Mouse (Mus musculus) midbrain, postnatal 0 days (tissue): ENCODE measurements around the gene Mre11a. TPM values are rescaled to one million over a fixed set of nuclear protein-coding genes. Genes with fewer than 3 reads are reported as not detected.
A peak's percentile ranks its signal among the peaks of the same experiment; 100 is the strongest.

Source experiments
- ATAC-seq: fragments of 200-750 bp; cut with Nextera tagmentation; 2 replicates; pipeline ENCODE4 v1.8.0; 2017; ENCODE audit warnings: moderate number of reproducible peaks, mild to moderate bottlenecking, moderate TSS enrichment, moderate library complexity; ENCODE audit not compliant: low FRiP score
- DNase-seq: peaks from one replicate; pipeline ENCODE4 v3.0.0-alpha.2; 2015; ENCODE audit warnings: low spot score
- H3K27ac ChIP-seq: fragments of 300-500 bp; sonication (generic); 2 replicates; pipeline ENCODE4 v1.5.1; 2014; ENCODE audit warnings: low read depth, mild to moderate bottlenecking, low read length, mixed read lengths
- H3K27me3 ChIP-seq: fragments of 300-500 bp; sonication (generic); 2 replicates; pipeline ENCODE4 v1.6.1; 2014; ENCODE audit warnings: low read length, control low read depth, mixed read lengths; ENCODE audit not compliant: insufficient read depth
- H3K36me3 ChIP-seq: fragments of 300-500 bp; sonication (generic); 2 replicates; pipeline ENCODE4 v1.6.1; 2014; ENCODE audit warnings: low read length, control low read depth, mixed read lengths; ENCODE audit not compliant: insufficient read depth
- H3K4me1 ChIP-seq: fragments of 300-500 bp; sonication (generic); 2 replicates; pipeline ENCODE4 v1.6.1; 2014; ENCODE audit warnings: mild to moderate bottlenecking, control low read depth, antibody characterized with exemption, low read length, mixed read lengths; ENCODE audit not compliant: insufficient read depth
- H3K4me2 ChIP-seq: fragments of 300-500 bp; sonication (generic); 2 replicates; pipeline ENCODE4 v1.6.1; 2014; ENCODE audit warnings: low read depth, mild to moderate bottlenecking, low read length, mixed read lengths; ENCODE audit not compliant: poor library complexity, severe bottlenecking
- H3K4me3 ChIP-seq: fragments of 300-500 bp; sonication (generic); 2 replicates; pipeline ENCODE4 v1.5.1; 2014; ENCODE audit warnings: low read depth, mild to moderate bottlenecking, low read length, moderate library complexity
- H3K9ac ChIP-seq: fragments of 300-500 bp; sonication (generic); replicated peaks from 2 replicates; pipeline ENCODE4 v1.6.1; 2014; ENCODE audit warnings: mild to moderate bottlenecking, low read length, moderate library complexity, mixed read lengths; ENCODE audit not compliant: poor library complexity, severe bottlenecking
- H3K9me3 ChIP-seq: fragments of 300-500 bp; sonication (generic); 2 replicates; pipeline ENCODE4 v1.6.1; 2016; ENCODE audit warnings: low read length, control low read depth
- CTCF ChIP-seq: IDR thresholded peaks from 2 replicates; pipeline ENCODE4 v1.5.1; 2016; ENCODE audit warnings: antibody characterized with exemption, mild to moderate bottlenecking
- WGBS: fragments of 180-500 bp; shearing (Covaris S2); extraction: QIAGEN DNeasy Blood & Tissue Kit; methylation state at CpG from one replicate; pipeline ENCODE4 v1.1.7; 2014; 5-methylcytosine and 5-hydroxymethylcytosine counted together
- polyA plus RNA-seq: library from polyadenylated mRNA; unstranded; fragments of >200 nt; fragmentation: Nextera tagmentation; extraction: Ambion mirVana; gene quantifications from 2 replicates; pipeline ENCODE4 v1.2.1, GENCODE M21; 2015
- total RNA-seq: library from RNA; depleted of rRNA; stranded (reverse); fragments of >200 nt; gene quantifications from 2 replicates; pipeline ENCODE4 v1.2.3, GENCODE M21; 2014

Mre11a gene
- total and polyA plus RNA-seq, 2 experiments from 2014 or later = 6.7 to 7.2 TPM

DNA sequence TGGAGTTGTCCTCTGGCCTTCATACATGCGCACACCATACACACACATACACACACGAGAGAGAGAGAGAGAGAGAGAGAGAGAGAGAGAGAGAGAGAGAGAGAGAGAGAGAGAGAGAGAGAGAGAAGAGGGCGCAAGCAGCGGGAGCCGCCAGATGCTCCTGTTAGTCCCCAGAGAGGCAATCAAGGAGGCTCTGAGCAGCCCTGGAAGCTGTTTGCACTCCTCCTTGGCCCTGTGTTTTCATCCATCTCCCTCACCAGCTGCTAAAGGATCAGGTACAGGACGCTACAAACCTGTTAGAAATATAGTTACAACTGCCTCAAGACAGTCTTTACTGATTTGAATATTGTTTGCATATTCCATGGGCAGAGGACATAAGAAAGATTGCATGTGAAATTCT is 14.6 kb upstream of the Mre11a start:
- no peaks in the 10 kb centered on the region for H3K9me3 ChIP-seq
- TF ChIP-seq CTCF = no peak
- H3K4me3 ChIP-seq = no peak overlapping the region
- ATAC-seq = no peak
- H3K9ac ChIP-seq = no peak overlapping the region
- H3K27ac ChIP-seq = no peak overlapping the region
- no peaks in the 10 kb centered on the region for H3K27me3 ChIP-seq
- no peak for DNase-seq
- no peaks in the 10 kb centered on the region for H3K36me3 ChIP-seq
- 0 out of 2 replicates have a peak, but pooled peaks cover 6% of the 10 kb centered on the region for H3K4me1 ChIP-seq
- WGBS = 57% methylated on average over 5 of the region's 6 CpGs
- H3K4me2 ChIP-seq = no peak overlapping the region

DNA sequence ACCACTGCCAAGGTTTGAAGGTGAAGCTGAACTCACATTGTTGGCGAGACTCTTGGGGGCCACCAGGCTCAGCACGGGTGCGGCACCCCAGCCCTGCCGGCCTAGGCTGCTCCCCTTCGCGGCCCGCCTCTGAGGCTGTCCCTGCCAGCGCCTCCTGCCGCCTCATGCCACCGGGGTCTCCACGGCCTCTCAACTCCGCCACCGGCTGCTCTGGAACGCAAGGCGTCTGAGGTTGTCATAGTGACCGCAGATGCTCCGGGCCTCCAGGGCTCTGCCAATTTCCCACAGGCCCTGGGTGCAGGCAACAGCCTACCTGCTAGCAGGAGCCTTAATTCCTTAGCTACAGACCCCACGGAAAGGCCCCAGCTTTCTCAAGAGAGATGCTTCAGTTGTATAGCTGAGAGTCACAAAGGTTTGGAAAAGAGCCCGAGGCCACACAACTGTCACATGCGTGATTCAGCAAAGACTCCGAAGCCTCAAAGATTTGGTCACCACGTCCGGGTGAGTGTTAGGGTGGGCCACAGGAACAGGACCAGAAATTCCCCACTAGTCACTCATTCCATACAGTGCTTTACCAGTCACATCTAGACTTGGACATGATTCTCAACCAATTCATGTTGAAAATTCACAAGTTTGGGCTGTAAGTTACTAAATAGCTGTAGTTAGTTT is 13.5 kb upstream of the Mre11a start, which contains the start of gene 1700012B09Rik:
Gene 1700012B09Rik, minus strand, starts transcription at position 228 of the 669 bp plus-strand sequence.
- 13% methylated on average over 23 of the region's 23 CpGs for WGBS
- Histone ChIP-seq H3K27ac (no peak within 1 kb of the TSS), H3K4me3 (0 out of 2 replicates have a peak within 1 kb of the TSS, but pooled peaks have one; percentile 8), H3K27me3 (no peaks in the 10 kb centered on the region), H3K9me3 (no peaks in the 10 kb centered on the region), H3K4me1 (0 out of 2 replicates have a peak, but pooled peaks cover 6% of the 10 kb centered on the region), H3K36me3 (no peaks in the 10 kb centered on the region), H3K9ac (no peak within 1 kb of the TSS), H3K4me2 (peak within 1 kb of the TSS; percentile 39)
- ATAC-seq = peak; percentile 63
- DNase-seq = peak; percentile 5
- TF ChIP-seq CTCF = no peak

- H3K4me3 ChIP-seq = no peak overlapping the region
- 0 out of 2 replicates have a peak, but pooled peaks cover 6% of the 10 kb centered on the region for H3K4me1 ChIP-seq
- DNase-seq (no peak), ATAC-seq (no peak)
- no peaks in the 10 kb centered on the region for H3K9me3 ChIP-seq
- H3K4me2 ChIP-seq = no peak overlapping the region
- H3K9ac ChIP-seq = no peak overlapping the region
- H3K27ac ChIP-seq = no peak overlapping the region
- no peaks in the 10 kb centered on the region for H3K36me3 ChIP-seq
- WGBS = 85% methylated on average over 2 of the region's 2 CpGs
- no peaks in the 10 kb centered on the region for H3K27me3 ChIP-seq
- no peak for TF ChIP-seq CTCF
Measured at GRCm38 (mm10) chr9:14772074-14772473, 12.4 kb upstream of the Mre11a start.

GRCm38 (mm10) chr9:14773813-14774212 is 10.6 kb upstream of the Mre11a start:
- Histone ChIP-seq H3K4me3 (no peak overlapping the region), H3K4me2 (no peak overlapping the region), H3K9ac (no peak overlapping the region), H3K4me1 (0 out of 2 replicates have a peak, but pooled peaks cover 6% of the 10 kb centered on the region), H3K9me3 (no peaks in the 10 kb centered on the region), H3K27ac (no peak overlapping the region), H3K36me3 (no peaks in the 10 kb centered on the region), H3K27me3 (no peaks in the 10 kb centered on the region)
- DNase-seq (peak; percentile 15), ATAC-seq (no peak)
- 53% methylated on average over 2 of the region's 2 CpGs for WGBS
- peak; percentile 66 for TF ChIP-seq CTCF

DNA sequence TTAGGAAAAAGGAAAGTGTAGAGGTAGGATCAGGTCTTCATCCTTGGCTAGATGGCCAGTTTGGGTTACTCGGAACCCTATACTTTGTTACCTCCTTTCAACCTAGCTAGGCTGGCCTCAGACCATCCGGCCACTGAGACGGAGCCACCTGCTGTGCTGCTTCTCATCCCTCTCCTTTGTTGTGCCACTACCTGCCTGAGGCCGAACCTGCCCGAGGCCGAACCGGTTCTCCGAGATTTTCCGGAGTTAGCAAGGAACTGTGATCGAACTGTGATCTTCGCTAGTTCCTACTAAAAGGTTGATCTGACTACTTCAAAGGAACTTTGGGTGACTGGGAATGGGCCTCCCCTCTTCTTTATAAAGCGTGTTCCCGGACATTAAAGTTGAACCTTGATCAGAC is 6.1 kb upstream of the Mre11a start:
- ATAC-seq (no peak), DNase-seq (no peak)
- Histone ChIP-seq H3K4me1 (no peaks in the 10 kb centered on the region), H3K27ac (no peak overlapping the region), H3K4me3 (no peak overlapping the region), H3K9me3 (no peaks in the 10 kb centered on the region), H3K4me2 (no peak overlapping the region), H3K36me3 (peaks cover 10% of the 10 kb centered on the region), H3K9ac (no peak overlapping the region), H3K27me3 (no peaks in the 10 kb centered on the region)
- WGBS = 49% methylated on average over 13 of the region's 13 CpGs
- no peak for TF ChIP-seq CTCF

- no peak for ATAC-seq
- H3K9me3 ChIP-seq = no peaks in the 10 kb centered on the region
Measured at GRCm38 (mm10) chr9:14787356-14787755, 2.9 kb downstream of the Mre11a start.

More at GRCm38 (mm10) chr9:14787356-14787755, 2.9 kb downstream of the Mre11a start:
- H3K9ac ChIP-seq = no peak overlapping the region
- no peak for TF ChIP-seq CTCF
- H3K27ac ChIP-seq = no peak overlapping the region
- WGBS = 89% methylated on average over 6 of the region's 6 CpGs
- DNase-seq = no peak
- peaks cover 5% of the 10 kb centered on the region; the same call in 1 of the 2 replicates for H3K36me3 ChIP-seq
- H3K4me2 ChIP-seq = no peak overlapping the region
- H3K4me1 ChIP-seq = no peaks in the 10 kb centered on the region
- no peak overlapping the region for H3K4me3 ChIP-seq
- no peaks in the 10 kb centered on the region for H3K27me3 ChIP-seq
